Mouse (Mus musculus): ENCODE results near the gene Vmn2r80. TPM values are rescaled to one million over a fixed set of nuclear protein-coding genes. Genes with fewer than 3 reads are reported as not detected.
"Not testable (repeated sequence)": the region's sequence is repeated elsewhere in the genome, so short reads cannot be mapped to it uniquely, and the experiment has no call there.

Gene Vmn2r80
- polyA plus RNA-seq, 1 experiment from 2014 or later = not detected

GRCm38 (mm10) chr10:79116125-79116849 lies 32.3 kb upstream of the Vmn2r80 start:
- H3K9ac ChIP-seq (ENCODE audit: low read depth, low read length) = no peak overlapping the region
- H3K4me1 ChIP-seq (replicated peaks; ENCODE audit: insufficient read depth, low read length) = no peaks in the 10 kb centered on the region
- WGBS = 31% methylated on average over 4 of the region's 4 CpGs

GRCm38 (mm10) chr10:79151602-79152001 lies 3.0 kb downstream of the Vmn2r80 start:
- Histone ChIP-seq H3K27ac (no peak overlapping the region), H3K4me3 (replicated peaks; ENCODE audit: low read depth, low read length) (no peak overlapping the region), H3K4me1 (replicated peaks; ENCODE audit: insufficient read depth, low read length) (no peaks in the 10 kb centered on the region), H3K4me2 (ENCODE audit: low read length) (no peak overlapping the region), H3K9ac (ENCODE audit: low read depth, low read length) (no peak overlapping the region), H3K27me3 (ENCODE audit: insufficient read depth, low read length) (no peaks in the 10 kb centered on the region), H3K36me3 (ENCODE audit: insufficient read depth, low read length) (no peaks in the 10 kb centered on the region), H3K9me3 (replicated peaks; ENCODE audit: low read length) (no peaks in the 10 kb centered on the region)
- TF ChIP-seq CTCF (IDR thresholded peaks at IDR 0.05; ENCODE audit: low read depth) = no peak
- DNase-seq (ENCODE audit: low spot score) = no peak
- ATAC-seq (replicated peaks; ENCODE audit: low FRiP score, low read depth) = no peak

More at GRCm38 (mm10) chr10:79116125-79116849, 32.3 kb upstream of the Vmn2r80 start:
- no peaks in the 10 kb centered on the region for H3K27me3 ChIP-seq (ENCODE audit: insufficient read depth, low read length)
- DNase-seq (ENCODE audit: low spot score) (peak; percentile 91), ATAC-seq (replicated peaks; ENCODE audit: low FRiP score, low read depth) (peak; percentile 68)
- peak; percentile 88 for TF ChIP-seq CTCF (IDR thresholded peaks at IDR 0.05; ENCODE audit: low read depth)
- H3K4me2 ChIP-seq (ENCODE audit: low read length) = no peak overlapping the region
- no peaks in the 10 kb centered on the region for H3K36me3 ChIP-seq (ENCODE audit: insufficient read depth, low read length)
- H3K4me3 ChIP-seq (replicated peaks; ENCODE audit: low read depth, low read length) = no peak overlapping the region
- H3K9me3 ChIP-seq (replicated peaks; ENCODE audit: low read length) = no peaks in the 10 kb centered on the region
- H3K27ac ChIP-seq = peak overlapping the region; percentile 73

GRCm38 (mm10) chr10:79199973-79200372 lies 51.4 kb downstream of the Vmn2r80 start:
- not testable (repeated sequence) for H3K4me3 ChIP-seq (replicated peaks; ENCODE audit: low read depth, low read length); DNase-seq (ENCODE audit: low spot score)
- 80% methylated on average over 1 of the region's 1 CpGs for WGBS

GRCm38 (mm10) chr10:79220432-79220831 lies 71.9 kb downstream of the Vmn2r80 start:
- TF ChIP-seq CTCF (IDR thresholded peaks at IDR 0.05; ENCODE audit: low read depth) = no peak
- no peak for ATAC-seq (replicated peaks; ENCODE audit: low FRiP score, low read depth)
- H3K4me1 ChIP-seq (replicated peaks; ENCODE audit: insufficient read depth, low read length) = no peaks in the 10 kb centered on the region

More at GRCm38 (mm10) chr10:79199973-79200372, 51.4 kb downstream of the Vmn2r80 start:
- not testable (repeated sequence) for H3K36me3 ChIP-seq (ENCODE audit: insufficient read depth, low read length); H3K4me2 ChIP-seq (ENCODE audit: low read length); H3K27me3 ChIP-seq (ENCODE audit: insufficient read depth, low read length); H3K9ac ChIP-seq (ENCODE audit: low read depth, low read length); H3K4me1 ChIP-seq (replicated peaks; ENCODE audit: insufficient read depth, low read length); H3K9me3 ChIP-seq (replicated peaks; ENCODE audit: low read length); ATAC-seq (replicated peaks; ENCODE audit: low FRiP score, low read depth); H3K27ac ChIP-seq

DNA sequence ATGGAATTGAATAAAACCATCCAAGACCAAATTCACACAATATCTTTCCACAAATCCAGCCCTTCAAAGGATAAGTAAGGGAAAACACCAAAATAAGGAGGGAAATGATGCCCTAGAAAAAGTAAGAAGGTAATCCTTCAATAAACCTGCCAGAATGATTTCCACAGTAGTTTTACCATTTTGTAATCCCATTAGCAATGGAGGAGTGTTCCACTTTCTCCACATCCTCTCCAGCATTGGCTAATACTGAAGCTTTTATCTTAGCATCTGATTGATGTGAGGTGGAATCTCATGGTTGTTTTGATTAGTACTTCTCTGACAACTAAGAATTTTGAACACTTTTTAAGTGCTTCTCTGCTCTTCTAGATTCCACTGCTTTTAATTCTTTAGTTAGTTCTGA lies 73.0 kb downstream of the Vmn2r80 start:
- DNase-seq (ENCODE audit: low spot score) = no peak
- Histone ChIP-seq H3K9me3 (replicated peaks; ENCODE audit: low read length) (no peaks in the 10 kb centered on the region), H3K4me3 (replicated peaks; ENCODE audit: low read depth, low read length) (no peak overlapping the region), H3K4me1 (replicated peaks; ENCODE audit: insufficient read depth, low read length) (no peaks in the 10 kb centered on the region), H3K27me3 (ENCODE audit: insufficient read depth, low read length) (no peaks in the 10 kb centered on the region), H3K27ac (no peak overlapping the region), H3K36me3 (ENCODE audit: insufficient read depth, low read length) (no peaks in the 10 kb centered on the region), H3K9ac (ENCODE audit: low read depth, low read length) (no peak overlapping the region), H3K4me2 (ENCODE audit: low read length) (no peak overlapping the region)
- no peak for TF ChIP-seq CTCF (IDR thresholded peaks at IDR 0.05; ENCODE audit: low read depth)
- ATAC-seq (replicated peaks; ENCODE audit: low FRiP score, low read depth) = no peak

More at GRCm38 (mm10) chr10:79220432-79220831, 71.9 kb downstream of the Vmn2r80 start:
- H3K4me2 ChIP-seq (ENCODE audit: low read length) = no peak overlapping the region
- no peak overlapping the region for H3K27ac ChIP-seq
- no peak overlapping the region for H3K4me3 ChIP-seq (replicated peaks; ENCODE audit: low read depth, low read length)
- no peaks in the 10 kb centered on the region for H3K27me3 ChIP-seq (ENCODE audit: insufficient read depth, low read length)
- no peak for DNase-seq (ENCODE audit: low spot score)
- no peak overlapping the region for H3K9ac ChIP-seq (ENCODE audit: low read depth, low read length)
- no peaks in the 10 kb centered on the region for H3K9me3 ChIP-seq (replicated peaks; ENCODE audit: low read length)
- no peaks in the 10 kb centered on the region for H3K36me3 ChIP-seq (ENCODE audit: insufficient read depth, low read length)

GRCm38 (mm10) chr10:79222214-79222613 lies 73.6 kb downstream of the Vmn2r80 start:
- DNase-seq (ENCODE audit: low spot score) = no peak
- H3K9ac ChIP-seq (ENCODE audit: low read depth, low read length) = no peak overlapping the region
- no peaks in the 10 kb centered on the region for H3K36me3 ChIP-seq (ENCODE audit: insufficient read depth, low read length)
- H3K9me3 ChIP-seq (replicated peaks; ENCODE audit: low read length) = no peaks in the 10 kb centered on the region
- H3K4me2 ChIP-seq (ENCODE audit: low read length) = no peak overlapping the region
- no peak overlapping the region for H3K4me3 ChIP-seq (replicated peaks; ENCODE audit: low read depth, low read length)
- TF ChIP-seq CTCF (IDR thresholded peaks at IDR 0.05; ENCODE audit: low read depth) = no peak
- no peak for ATAC-seq (replicated peaks; ENCODE audit: low FRiP score, low read depth)
- no peaks in the 10 kb centered on the region for H3K4me1 ChIP-seq (replicated peaks; ENCODE audit: insufficient read depth, low read length)
- no peak overlapping the region for H3K27ac ChIP-seq
- H3K27me3 ChIP-seq (ENCODE audit: insufficient read depth, low read length) = no peaks in the 10 kb centered on the region
- WGBS = 71% methylated on average over 7 of the region's 7 CpGs

Other genes starting within 250 kb of the Vmn2r80 start
- not detected in 2 replicates for gene Olfr1354, start 235.6 kb upstream of the Vmn2r80 start, polyA plus RNA-seq (2015; fragmentation: Nextera tagmentation; extraction: Ambion mirVana)
- not detected in 2 replicates for gene Olfr8, start 198.1 kb upstream of the Vmn2r80 start, polyA plus RNA-seq (2015; fragmentation: Nextera tagmentation; extraction: Ambion mirVana)
- gene Olfr1353, start 185.5 kb upstream of the Vmn2r80 start, polyA plus RNA-seq (2015; fragmentation: Nextera tagmentation; extraction: Ambion mirVana) = not detected in 2 replicates
- gene Olfr1352, start 167.7 kb upstream of the Vmn2r80 start, polyA plus RNA-seq (2015; fragmentation: Nextera tagmentation; extraction: Ambion mirVana) = not detected in 2 replicates
- not detected in 2 replicates for gene Olfr1351, start 136.3 kb upstream of the Vmn2r80 start, polyA plus RNA-seq (2015; fragmentation: Nextera tagmentation; extraction: Ambion mirVana)
- gene Olfr57, start 120.0 kb upstream of the Vmn2r80 start, polyA plus RNA-seq (2015; fragmentation: Nextera tagmentation; extraction: Ambion mirVana) = not detected in 2 replicates
- gene 2610008E11Rik, start 51.2 kb upstream of the Vmn2r80 start, polyA plus RNA-seq (2015; fragmentation: Nextera tagmentation; extraction: Ambion mirVana) = 18.8 and 19.6 TPM in 2 replicates
- gene Vmn2r81, start 98.9 kb downstream of the Vmn2r80 start, polyA plus RNA-seq (2015; fragmentation: Nextera tagmentation; extraction: Ambion mirVana) = not detected in 2 replicates
- not detected in 2 replicates for gene Vmn2r82, start 207.8 kb downstream of the Vmn2r80 start, polyA plus RNA-seq (2015; fragmentation: Nextera tagmentation; extraction: Ambion mirVana)